Mouse (Mus musculus) thymus, adult 2 months (tissue): Measurements from ENCODE around the gene Wnt3. TPM values are rescaled to one million over a fixed set of nuclear protein-coding genes. Genes with fewer than 3 reads are reported as not detected.

Experiments
- DNase-seq: peaks from one replicate; pipeline ENCODE4 v3.0.0; 2021
- H3K27ac ChIP-seq: fragments of 200-500 bp; 2 replicates; pipeline ENCODE4 v1.5.1; 2012; ENCODE audit warnings: low read length, control low read depth; ENCODE audit not compliant: control insufficient read depth, insufficient read depth
- H3K27me3 ChIP-seq: fragments of 200-500 bp; 2 replicates; pipeline ENCODE4 v1.6.1; 2012; ENCODE audit warnings: mild to moderate bottlenecking, low read length, moderate library complexity, mixed read lengths; ENCODE audit not compliant: control insufficient read depth, insufficient read depth
- H3K36me3 ChIP-seq: fragments of 200-500 bp; 2 replicates; pipeline ENCODE4 v1.6.1; 2012; ENCODE audit warnings: mild to moderate bottlenecking, low read length, moderate library complexity; ENCODE audit not compliant: control insufficient read depth, insufficient read depth
- H3K4me1 ChIP-seq: fragments of 200-500 bp; replicated peaks from 2 replicates; pipeline ENCODE4 v1.6.1; 2012; ENCODE audit warnings: low read length; ENCODE audit not compliant: control insufficient read depth, insufficient read depth
- H3K4me3 ChIP-seq: fragments of 200-500 bp; 2 replicates; pipeline ENCODE4 v1.5.1; 2012; ENCODE audit warnings: mild to moderate bottlenecking, low read length, control low read depth, moderate library complexity; ENCODE audit not compliant: control insufficient read depth, insufficient read depth
- CTCF ChIP-seq: fragments of 200-500 bp; IDR thresholded peaks from 2 replicates; pipeline ENCODE4 v1.5.1; 2012; ENCODE audit warnings: mild to moderate bottlenecking, control low read depth, low read length, moderate library complexity, borderline replicate concordance; ENCODE audit not compliant: control insufficient read depth, poor library complexity, insufficient read depth; ENCODE audit errors: extremely low read depth
- POLR2A ChIP-seq: fragments of 200-500 bp; IDR thresholded peaks from 2 replicates; pipeline ENCODE4 v1.6.1; 2012; ENCODE audit warnings: mild to moderate bottlenecking, low read length, control low read depth, moderate library complexity; ENCODE audit not compliant: control insufficient read depth, poor library complexity, insufficient read depth; ENCODE audit errors: extremely low read depth
- WGBS: fragments of 180-500 bp; shearing (Covaris S2); methylation state at CpG from one replicate; pipeline ENCODE4 v1.1.7; 2018; 5-methylcytosine and 5-hydroxymethylcytosine counted together
- polyA plus RNA-seq: library from polyadenylated mRNA; depleted of rRNA; stranded (reverse); fragments of >200 nt; gene quantifications from 2 replicates; pipeline ENCODE4 v1.2.3, GENCODE M21; 2012

Wnt3 gene
- polyA plus RNA-seq, 1 experiment, result 0.43 TPM

DNA sequence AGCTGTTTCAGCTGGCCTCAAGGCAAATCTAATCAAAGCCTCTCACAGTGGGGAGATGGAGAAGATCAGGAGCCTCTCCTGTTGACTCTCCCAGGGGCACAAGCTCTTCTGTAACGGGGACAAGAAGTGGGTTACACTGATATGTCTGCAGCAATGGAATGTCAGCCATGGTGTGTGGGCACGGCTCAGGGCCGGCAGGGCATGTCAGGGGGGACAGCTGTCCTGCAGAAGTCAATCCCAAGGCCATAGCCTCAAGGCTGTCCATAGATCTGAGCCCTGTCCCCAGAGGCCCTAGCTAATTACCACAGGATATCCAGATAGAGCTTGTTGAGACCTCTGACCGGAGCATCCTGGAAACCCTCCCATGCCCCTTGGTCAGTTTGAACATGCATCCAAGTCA, 30.9 kb downstream of the Wnt3 start:
- TF ChIP-seq POLR2A, result no peak
- no peaks in the 10 kb centered on the region for H3K36me3 ChIP-seq
- no peaks in the 10 kb centered on the region for H3K4me1 ChIP-seq
- H3K27me3 ChIP-seq, result no peaks in the 10 kb centered on the region; the same call in 1 of the 2 replicates
- no peak for DNase-seq
- 88% methylated on average over 4 of the region's 4 CpGs for WGBS
- no peak overlapping the region for H3K27ac ChIP-seq
- no peak overlapping the region for H3K4me3 ChIP-seq

DNA sequence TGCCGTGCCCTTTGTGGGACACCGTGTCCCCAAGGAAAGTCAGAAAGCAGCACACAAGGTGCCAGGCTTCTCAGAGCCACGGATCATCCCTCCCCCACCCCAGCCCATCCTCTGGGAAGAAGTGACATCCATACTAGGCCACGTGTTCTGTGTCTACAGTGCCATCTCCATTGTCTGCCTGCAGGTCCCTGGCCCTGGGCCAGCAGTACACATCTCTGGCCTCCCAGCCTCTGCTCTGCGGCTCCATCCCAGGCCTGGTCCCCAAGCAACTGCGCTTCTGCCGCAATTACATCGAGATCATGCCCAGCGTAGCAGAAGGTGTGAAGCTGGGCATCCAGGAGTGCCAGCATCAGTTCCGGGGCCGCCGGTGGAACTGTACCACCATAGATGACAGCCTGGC, 34.0 kb downstream of the Wnt3 start:
- no peak overlapping the region for H3K27ac ChIP-seq
- no peak for DNase-seq
- no peaks in the 10 kb centered on the region for H3K36me3 ChIP-seq
- no peak overlapping the region for H3K4me3 ChIP-seq
- no peaks in the 10 kb centered on the region for H3K4me1 ChIP-seq
- 48% methylated on average over 12 of the region's 12 CpGs for WGBS
- TF ChIP-seq POLR2A (no peak), CTCF (no peak)
- no peaks in the 10 kb centered on the region; the same call in 1 of the 2 replicates for H3K27me3 ChIP-seq

DNA sequence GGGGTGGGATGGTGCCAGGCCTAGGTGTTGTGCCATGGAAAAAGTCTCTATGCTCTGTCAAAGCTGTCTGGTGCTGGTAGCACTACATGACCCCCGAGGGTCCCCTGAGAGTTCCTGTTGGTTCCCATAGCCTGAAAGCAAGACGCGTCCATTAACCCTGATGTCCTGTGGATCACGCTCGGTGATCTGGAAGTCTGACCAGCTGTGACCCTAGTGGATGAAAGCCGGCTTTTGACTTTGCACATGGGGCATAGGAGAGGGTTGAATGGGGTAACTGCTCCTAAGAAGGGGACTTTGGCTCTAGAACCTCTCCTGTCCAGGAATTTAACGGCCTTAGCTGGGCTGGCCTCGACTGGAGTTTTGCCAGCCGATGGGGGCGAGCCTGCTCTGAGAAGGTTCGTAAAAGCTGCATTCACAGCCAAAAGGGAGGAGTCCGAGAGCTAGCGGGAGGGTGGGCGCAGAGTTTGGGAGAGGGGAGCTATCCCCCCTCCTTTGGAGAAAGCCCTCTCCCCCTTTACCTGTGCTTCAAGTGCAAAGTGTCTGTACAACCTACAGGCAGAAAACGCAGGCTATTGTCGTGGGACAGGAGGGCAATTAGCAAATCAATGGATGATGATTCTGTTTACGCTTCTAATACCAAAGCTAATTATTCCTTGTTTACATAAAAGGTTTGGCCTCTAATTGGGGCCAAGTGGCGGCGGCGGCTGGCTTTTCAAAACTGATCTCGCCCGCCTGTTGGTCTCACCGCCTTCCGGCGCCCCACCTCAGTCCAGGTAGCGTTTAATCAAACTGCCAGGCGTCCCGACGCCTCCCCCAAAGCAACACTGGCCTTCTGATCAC, 35.0 kb downstream of the Wnt3 start:
- H3K27me3 ChIP-seq, result no peaks in the 10 kb centered on the region; the same call in 1 of the 2 replicates
- no peak for DNase-seq
- no peak for TF ChIP-seq POLR2A
- TF ChIP-seq CTCF, result no peak
- no peak overlapping the region for H3K4me3 ChIP-seq
- H3K4me1 ChIP-seq, result no peaks in the 10 kb centered on the region
- H3K36me3 ChIP-seq, result no peaks in the 10 kb centered on the region
- no peak overlapping the region for H3K27ac ChIP-seq
- WGBS, result 15% methylated on average over 29 of the region's 29 CpGs

DNA sequence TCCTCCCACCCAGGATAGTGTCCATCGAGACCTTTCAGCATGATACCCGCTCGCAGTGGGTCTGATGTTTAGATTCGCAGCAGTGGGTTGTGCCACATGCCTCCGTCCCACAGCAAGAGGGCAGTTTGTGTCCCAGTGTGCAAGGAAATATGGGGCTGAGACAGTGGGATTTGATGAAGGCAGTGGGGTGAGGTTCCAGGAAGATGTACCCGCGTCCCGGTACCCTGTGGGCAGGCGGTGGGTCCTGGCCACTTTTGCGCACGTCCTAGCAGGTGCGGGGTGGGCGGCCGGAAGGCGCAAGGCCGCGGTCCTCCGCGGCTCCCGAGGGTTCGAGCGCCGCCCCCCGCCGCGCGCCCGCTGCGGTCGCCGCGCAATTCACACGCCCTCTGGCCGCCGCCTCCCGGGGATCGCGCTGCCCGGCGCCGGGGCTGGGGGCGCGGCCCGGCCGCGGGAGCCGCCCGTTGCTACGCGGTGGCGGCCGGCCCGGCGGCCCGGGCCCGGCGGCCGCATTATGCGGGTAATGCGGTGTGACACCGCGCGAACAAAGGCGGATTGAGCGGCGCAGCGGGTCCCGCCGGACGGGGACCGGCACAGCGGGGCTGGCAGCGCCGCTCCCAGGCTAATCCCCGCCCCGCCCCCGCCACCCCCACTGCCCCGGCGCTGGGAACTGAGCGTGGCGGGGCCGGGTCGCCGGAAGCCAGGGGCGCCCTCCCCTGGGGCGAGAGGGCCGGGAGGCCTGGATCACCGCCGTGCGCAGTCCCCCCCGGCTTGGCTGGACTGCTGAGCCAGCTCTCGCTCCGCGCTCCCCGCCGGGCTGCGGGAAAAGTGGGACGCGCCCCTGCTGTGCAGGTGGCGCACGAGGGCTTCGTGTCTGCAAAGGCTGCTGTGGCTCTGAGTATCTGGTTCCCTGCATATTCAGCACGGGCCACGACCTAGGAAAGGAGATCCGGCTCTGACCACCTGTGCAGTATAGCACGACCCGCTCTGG, 36.0 kb downstream of the Wnt3 start:
- Histone ChIP-seq H3K36me3 (no peaks in the 10 kb centered on the region), H3K27me3 (no peaks in the 10 kb centered on the region; the same call in 1 of the 2 replicates), H3K4me3 (no peak overlapping the region), H3K4me1 (no peaks in the 10 kb centered on the region), H3K27ac (no peak overlapping the region)
- DNase-seq, result no peak
- TF ChIP-seq POLR2A (no peak), CTCF (no peak)
- 4% methylated on average over 106 of the region's 107 CpGs for WGBS

DNA sequence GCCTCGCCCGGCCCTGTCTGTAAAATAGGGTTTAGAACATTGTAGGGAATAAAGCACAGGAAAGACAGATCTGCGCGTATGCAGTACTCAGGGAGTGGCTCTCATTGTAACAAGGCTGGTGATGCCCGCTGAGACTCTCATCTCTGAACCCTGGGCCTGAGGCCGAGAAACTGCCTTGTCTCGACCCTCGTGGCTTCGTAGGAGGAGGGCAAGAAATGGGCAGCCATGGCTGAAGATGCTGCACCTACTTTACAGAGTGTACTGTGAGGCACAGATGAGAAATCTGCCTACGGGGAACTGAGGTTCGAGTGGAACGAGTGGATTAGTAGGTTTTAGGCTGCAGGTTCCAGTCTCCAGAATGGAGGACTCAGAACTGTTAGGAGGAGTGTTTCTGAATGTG, 36.7 kb downstream of the Wnt3 start:
- H3K36me3 ChIP-seq, result no peaks in the 10 kb centered on the region
- H3K27ac ChIP-seq, result no peak overlapping the region
- no peaks in the 10 kb centered on the region; the same call in 1 of the 2 replicates for H3K27me3 ChIP-seq
- WGBS, result 29% methylated on average over 12 of the region's 12 CpGs
- no peaks in the 10 kb centered on the region for H3K4me1 ChIP-seq
- TF ChIP-seq CTCF, result no peak
- TF ChIP-seq POLR2A, result no peak
- H3K4me3 ChIP-seq, result no peak overlapping the region
- no peak for DNase-seq

DNA sequence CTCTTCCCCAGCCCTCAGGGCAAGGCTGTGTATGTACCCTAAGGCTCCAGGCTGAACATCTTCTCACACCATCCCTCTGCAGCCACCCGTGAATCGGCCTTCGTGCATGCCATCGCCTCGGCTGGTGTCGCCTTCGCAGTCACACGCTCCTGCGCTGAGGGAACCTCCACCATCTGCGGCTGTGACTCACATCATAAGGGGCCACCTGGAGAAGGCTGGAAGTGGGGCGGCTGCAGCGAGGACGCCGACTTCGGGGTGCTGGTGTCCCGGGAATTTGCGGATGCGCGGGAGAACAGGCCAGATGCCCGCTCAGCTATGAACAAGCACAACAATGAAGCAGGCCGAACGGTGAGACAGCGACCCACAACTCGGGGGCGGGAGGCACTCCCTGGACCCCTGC, 37.3 kb downstream of the Wnt3 start:
- H3K4me3 ChIP-seq, result no peak overlapping the region
- no peaks in the 10 kb centered on the region for H3K36me3 ChIP-seq
- H3K27me3 ChIP-seq, result no peaks in the 10 kb centered on the region; the same call in 1 of the 2 replicates
- H3K4me1 ChIP-seq, result no peaks in the 10 kb centered on the region
- TF ChIP-seq POLR2A, result no peak
- DNase-seq, result no peak
- WGBS, result 81% methylated on average over 25 of the region's 25 CpGs
- no peak overlapping the region for H3K27ac ChIP-seq
